Mouse (Mus musculus): Measurements from ENCODE around the gene Slamf9. TPM values are rescaled to one million over a fixed set of nuclear protein-coding genes. Genes with fewer than 3 reads are reported as not detected.

Slamf9 gene
- polyA plus RNA-seq, 1 experiment = 7.3 TPM

DNA sequence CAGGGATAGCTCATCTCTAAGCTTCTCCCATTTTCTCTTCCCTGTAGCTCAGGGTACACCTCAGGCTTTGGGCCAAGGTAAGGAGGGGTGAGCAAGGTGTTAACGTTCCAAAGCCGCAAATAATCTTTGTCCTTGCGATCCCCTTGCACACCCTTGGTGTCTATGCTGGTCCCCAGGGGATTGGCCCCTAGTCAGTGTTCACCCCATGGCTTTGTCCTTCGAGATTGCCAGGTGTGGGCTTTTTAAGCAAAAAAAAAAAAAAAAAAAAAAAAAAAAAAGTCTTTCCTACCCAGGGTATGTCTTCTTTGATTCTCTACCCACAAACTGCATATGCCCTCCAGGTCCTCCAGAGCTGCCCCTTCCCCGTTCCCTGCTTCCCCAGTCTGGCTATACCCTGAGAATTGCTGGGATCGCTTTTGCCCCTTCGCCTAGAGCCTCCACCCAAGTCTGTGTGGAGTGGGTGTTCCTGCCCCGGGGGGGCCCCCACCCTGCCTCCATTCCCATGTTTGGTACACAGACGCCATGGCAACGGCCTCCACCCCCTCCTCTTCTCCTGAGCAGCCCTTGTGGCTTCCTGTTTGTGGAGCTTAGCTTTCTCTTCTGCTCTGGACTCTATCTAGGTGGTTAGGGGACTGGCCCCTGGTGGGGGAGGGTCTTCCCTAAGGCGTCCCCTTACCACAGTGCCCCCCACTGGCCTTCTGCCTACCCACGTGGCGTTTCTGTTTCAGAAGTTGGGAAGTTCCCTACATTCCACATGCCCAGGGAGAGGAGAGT, 26.4 kb downstream of the Slamf9 start:
- Histone ChIP-seq H3K27me3 (ENCODE audit: control insufficient read depth, insufficient read depth, low read length) (no peaks in the 10 kb centered on the region), H3K4me1 (replicated peaks; ENCODE audit: control insufficient read depth, insufficient read depth, low read length) (peaks cover 31% of the 10 kb centered on the region), H3K36me3 (ENCODE audit: control insufficient read depth, insufficient read depth, low read length) (peaks cover 7% of the 10 kb centered on the region), H3K27ac (ENCODE audit: control insufficient read depth, insufficient read depth, low read length) (peak overlapping the region; percentile 53), H3K4me3 (ENCODE audit: control insufficient read depth, insufficient read depth, low read length) (peak overlapping the region; percentile 77)
- TF ChIP-seq CTCF (IDR thresholded peaks at IDR 0.05; ENCODE audit: borderline replicate concordance, control insufficient read depth, extremely low read depth, insufficient read depth, low read length, poor library complexity) (no peak), POLR2A (IDR thresholded peaks at IDR 0.05; ENCODE audit: control insufficient read depth, extremely low read depth, insufficient read depth, low read length, poor library complexity) (no peak)
- WGBS = under 1% methylated on average over 13 of the region's 13 CpGs
- peak; percentile 82 for DNase-seq

DNA sequence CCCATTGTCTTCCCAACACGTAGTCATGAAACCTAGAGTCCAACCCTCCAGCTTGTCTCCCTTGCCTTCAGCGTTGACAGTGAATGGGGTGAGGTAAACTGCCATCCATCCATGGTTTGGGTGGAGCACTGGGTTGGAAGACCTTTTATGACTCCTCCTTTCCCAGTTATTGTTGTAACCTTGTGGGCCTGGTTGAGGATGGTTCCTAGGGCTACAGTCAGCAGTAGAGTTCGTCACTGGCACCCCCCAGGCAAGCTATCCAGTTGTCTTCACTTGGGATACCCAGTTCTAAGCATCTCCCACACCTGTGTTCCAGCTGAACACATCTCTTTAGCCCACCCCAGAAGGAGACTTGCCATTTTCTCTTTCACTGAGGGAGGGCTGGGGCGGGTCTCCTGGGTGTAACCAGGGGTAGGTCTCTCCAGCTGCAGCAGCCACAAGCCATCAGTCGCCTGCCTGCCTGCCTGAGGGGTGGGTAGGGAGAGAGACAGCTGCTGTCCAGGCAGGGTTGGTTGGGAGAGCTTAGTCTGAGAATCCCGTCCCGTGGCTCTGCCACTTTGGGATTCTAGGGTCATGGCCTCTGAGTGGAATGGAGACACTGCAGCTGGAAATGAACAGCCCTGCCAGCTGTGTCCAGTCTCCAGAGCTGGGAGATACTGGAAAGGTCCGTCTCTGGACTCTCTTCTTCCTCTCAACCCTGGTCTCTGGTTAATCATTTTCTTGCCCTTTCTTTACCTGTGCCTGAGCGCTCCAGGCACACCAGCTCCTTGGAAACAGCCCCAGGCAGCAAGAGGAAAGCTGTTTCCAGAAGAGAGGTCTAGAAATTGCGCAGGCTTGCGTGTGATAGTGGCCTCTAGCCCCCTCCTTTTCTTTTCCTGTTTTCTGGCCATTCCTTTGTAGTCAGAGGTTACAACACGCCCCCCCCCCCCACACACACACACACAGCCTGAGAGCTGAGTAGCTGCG, 27.3 kb downstream of the Slamf9 start:
- 39% methylated on average over 13 of the region's 13 CpGs for WGBS
- DNase-seq = no peak
- TF ChIP-seq POLR2A (IDR thresholded peaks at IDR 0.05; ENCODE audit: control insufficient read depth, extremely low read depth, insufficient read depth, low read length, poor library complexity) (no peak), CTCF (IDR thresholded peaks at IDR 0.05; ENCODE audit: borderline replicate concordance, control insufficient read depth, extremely low read depth, insufficient read depth, low read length, poor library complexity) (no peak)
- Histone ChIP-seq H3K4me3 (ENCODE audit: control insufficient read depth, insufficient read depth, low read length) (peak overlapping the region; percentile 77), H3K27me3 (ENCODE audit: control insufficient read depth, insufficient read depth, low read length) (no peaks in the 10 kb centered on the region), H3K4me1 (replicated peaks; ENCODE audit: control insufficient read depth, insufficient read depth, low read length) (peaks cover 31% of the 10 kb centered on the region), H3K27ac (ENCODE audit: control insufficient read depth, insufficient read depth, low read length) (peak overlapping the region; percentile 53), H3K36me3 (ENCODE audit: control insufficient read depth, insufficient read depth, low read length) (peaks cover 7% of the 10 kb centered on the region)

DNA sequence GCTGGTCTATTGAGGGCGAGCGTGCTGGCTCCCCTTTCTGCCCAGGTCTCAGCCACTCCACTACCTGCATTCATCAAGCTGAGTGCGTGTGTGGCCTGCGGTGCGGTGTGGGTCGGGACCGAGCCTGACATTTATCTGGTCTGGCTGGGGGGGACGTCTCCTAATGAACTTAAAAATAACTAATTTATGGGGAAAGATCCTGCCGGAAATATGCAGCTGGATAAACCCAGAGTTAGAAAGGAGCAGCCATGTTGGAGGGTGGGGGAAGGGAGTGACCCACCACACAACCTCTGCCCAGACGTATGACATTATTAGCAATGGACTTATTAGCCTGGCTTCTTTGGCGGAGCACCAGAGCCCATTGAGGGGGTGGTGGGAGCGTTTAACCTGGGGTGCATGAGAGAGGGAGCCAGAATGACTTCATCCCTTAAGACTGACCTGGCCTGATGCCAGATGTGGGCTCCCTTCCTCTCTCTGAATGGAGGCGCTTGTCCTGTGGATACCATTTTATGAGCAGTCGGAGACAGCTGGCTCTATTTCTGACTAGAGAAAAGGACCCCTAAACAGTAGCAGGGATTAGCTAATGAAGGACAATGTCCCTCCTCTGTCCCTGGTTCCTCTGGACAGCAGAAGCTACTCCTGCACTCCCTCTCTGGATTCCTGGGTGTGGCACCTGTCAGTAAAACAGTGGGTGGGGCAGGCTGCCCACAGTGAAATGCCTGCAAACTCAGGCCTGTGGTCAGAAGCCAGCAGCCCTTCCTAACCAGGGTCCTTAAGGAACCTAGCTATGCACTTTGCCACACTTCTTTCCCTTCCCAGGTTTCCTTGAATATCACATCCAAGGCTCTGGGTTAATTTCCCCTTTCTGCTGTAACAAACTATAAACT, 28.2 kb downstream of the Slamf9 start:
- Histone ChIP-seq H3K27ac (ENCODE audit: control insufficient read depth, insufficient read depth, low read length) (no peak overlapping the region), H3K4me1 (replicated peaks; ENCODE audit: control insufficient read depth, insufficient read depth, low read length) (peaks cover 31% of the 10 kb centered on the region), H3K4me3 (ENCODE audit: control insufficient read depth, insufficient read depth, low read length) (no peak overlapping the region), H3K36me3 (ENCODE audit: control insufficient read depth, insufficient read depth, low read length) (peaks cover 7% of the 10 kb centered on the region), H3K27me3 (ENCODE audit: control insufficient read depth, insufficient read depth, low read length) (no peaks in the 10 kb centered on the region)
- WGBS = 79% methylated on average over 14 of the region's 14 CpGs
- DNase-seq = no peak
- TF ChIP-seq POLR2A (IDR thresholded peaks at IDR 0.05; ENCODE audit: control insufficient read depth, extremely low read depth, insufficient read depth, low read length, poor library complexity) (no peak), CTCF (IDR thresholded peaks at IDR 0.05; ENCODE audit: borderline replicate concordance, control insufficient read depth, extremely low read depth, insufficient read depth, low read length, poor library complexity) (no peak)

DNA sequence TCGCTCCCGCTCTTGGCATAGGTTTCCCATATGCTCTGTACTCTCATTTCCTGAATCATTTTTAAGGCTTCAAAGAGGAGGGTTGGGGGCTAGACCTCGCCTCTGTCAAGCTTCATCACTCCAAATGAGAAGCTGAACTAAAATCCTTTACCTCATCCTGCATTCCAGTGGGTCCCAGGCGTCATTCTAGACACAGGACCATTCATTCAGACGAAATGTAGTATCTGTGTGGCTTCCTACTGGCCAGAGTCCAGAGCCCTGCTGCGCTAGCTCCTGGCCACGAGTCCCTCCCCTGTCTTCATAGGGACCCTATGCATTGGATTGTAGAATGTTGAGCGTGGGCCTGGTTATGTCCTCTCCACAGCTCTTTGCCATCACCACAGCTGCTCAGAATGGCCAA, 29.6 kb downstream of the Slamf9 start:
- H3K4me3 ChIP-seq (ENCODE audit: control insufficient read depth, insufficient read depth, low read length) = no peak overlapping the region
- TF ChIP-seq POLR2A (IDR thresholded peaks at IDR 0.05; ENCODE audit: control insufficient read depth, extremely low read depth, insufficient read depth, low read length, poor library complexity) (no peak), CTCF (IDR thresholded peaks at IDR 0.05; ENCODE audit: borderline replicate concordance, control insufficient read depth, extremely low read depth, insufficient read depth, low read length, poor library complexity) (no peak)
- H3K27ac ChIP-seq (ENCODE audit: control insufficient read depth, insufficient read depth, low read length) = no peak overlapping the region
- H3K36me3 ChIP-seq (ENCODE audit: control insufficient read depth, insufficient read depth, low read length) = peaks cover 7% of the 10 kb centered on the region
- WGBS = 91% methylated on average over 8 of the region's 8 CpGs
- no peaks in the 10 kb centered on the region for H3K27me3 ChIP-seq (ENCODE audit: control insufficient read depth, insufficient read depth, low read length)
- DNase-seq = no peak
- H3K4me1 ChIP-seq (replicated peaks; ENCODE audit: control insufficient read depth, insufficient read depth, low read length) = peaks cover 29% of the 10 kb centered on the region

DNA sequence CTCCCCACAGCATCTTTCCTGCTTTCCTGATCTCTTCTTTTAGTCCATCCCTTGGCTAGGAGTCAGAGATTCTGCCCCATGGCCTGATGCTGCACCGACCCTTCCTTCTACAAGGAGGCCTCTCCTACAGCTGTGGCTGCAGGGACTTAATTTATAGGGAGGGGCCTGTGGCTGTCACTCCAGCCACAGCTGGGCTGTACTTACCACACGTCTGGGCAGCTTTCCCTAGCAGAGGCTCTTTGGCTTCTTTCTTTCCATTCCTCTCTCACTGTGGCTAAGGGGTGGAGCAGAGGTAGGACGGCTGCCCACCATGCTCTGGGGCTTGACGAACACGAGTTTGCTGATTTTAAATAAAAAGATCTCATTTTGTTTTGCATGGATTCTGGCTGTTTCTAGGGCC, 31.8 kb downstream of the Slamf9 start:
- H3K4me3 ChIP-seq (ENCODE audit: control insufficient read depth, insufficient read depth, low read length) = no peak overlapping the region
- no peaks in the 10 kb centered on the region for H3K27me3 ChIP-seq (ENCODE audit: control insufficient read depth, insufficient read depth, low read length)
- DNase-seq = no peak
- peaks cover 7% of the 10 kb centered on the region for H3K36me3 ChIP-seq (ENCODE audit: control insufficient read depth, insufficient read depth, low read length)
- no peak for TF ChIP-seq POLR2A (IDR thresholded peaks at IDR 0.05; ENCODE audit: control insufficient read depth, extremely low read depth, insufficient read depth, low read length, poor library complexity)
- no peak for TF ChIP-seq CTCF (IDR thresholded peaks at IDR 0.05; ENCODE audit: borderline replicate concordance, control insufficient read depth, extremely low read depth, insufficient read depth, low read length, poor library complexity)
- WGBS = 55% methylated on average over 5 of the region's 5 CpGs
- H3K27ac ChIP-seq (ENCODE audit: control insufficient read depth, insufficient read depth, low read length) = no peak overlapping the region
- H3K4me1 ChIP-seq (replicated peaks; ENCODE audit: control insufficient read depth, insufficient read depth, low read length) = peaks cover 17% of the 10 kb centered on the region
